Comparison of ENCODE assay signal across 12 mouse cellular contexts in the genomic region with DNA sequence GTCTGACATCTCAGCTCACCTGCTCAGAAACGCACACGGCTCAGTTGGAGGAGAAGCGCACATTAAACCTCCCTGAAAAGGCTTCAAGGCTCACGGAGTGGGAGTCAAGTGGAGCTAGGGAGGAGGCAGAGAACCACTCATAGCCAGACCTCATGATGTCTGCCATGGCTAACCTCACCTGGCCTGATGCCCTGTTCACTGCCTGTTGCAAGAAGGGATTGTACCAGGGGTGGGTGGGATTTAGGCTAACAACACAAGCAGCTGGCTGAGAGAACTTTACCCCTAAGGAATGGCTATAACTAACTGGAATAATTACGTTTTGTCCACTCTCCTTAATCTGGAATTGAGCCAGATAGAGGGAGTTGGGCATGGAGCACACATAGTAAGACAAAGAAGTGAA. TPM values are rescaled to one million over a fixed set of nuclear protein-coding genes. Genes with fewer than 3 reads are reported as not detected.
DNase-seq lines count a peak whose midpoint lies in the region; ATAC-seq and TF ChIP-seq lines count a peak whose summit lies in the region.
"Had no signal": no experiment of that assay in that cellular context is flagged by ENCODE, and none has a peak within 500 bp of the region (broad histone marks: within the 10 kb centered on the region; RNA-seq: fewer than 3 reads in every experiment).

No protein-coding gene starts in this region.

- peaks cover 6% of the 10 kb centered on the region; the same call in 1 of the 2 replicates for H3K4me1 ChIP-seq in liver, adult 2 months (ENCODE audit: control insufficient read depth, insufficient read depth, low read length)
- peaks cover 11% of the 10 kb centered on the region; the same call in 1 of the 2 replicates for H3K4me1 ChIP-seq in olfactory bulb, adult 2 months (ENCODE audit: control insufficient read depth, insufficient read depth, low read length)
- H3K4me1 ChIP-seq in midbrain, embryonic 13.5 days (replicated peaks), result peaks cover 6% of the 10 kb centered on the region; the same call in 1 of the 2 replicates
- H3K4me1 ChIP-seq: liver, embryonic 15.5 days had no signal

- peaks cover 3% of the 10 kb centered on the region; the same call in 1 of the 2 replicates for H3K79me2 ChIP-seq in liver, adult 2 months (ENCODE audit: control insufficient read depth, insufficient read depth, low read length)

- H3K9ac ChIP-seq in liver, adult 2 months (ENCODE audit: low read depth, low read length), result peak overlapping the region; percentile 67
- no peak overlapping the region for H3K9ac ChIP-seq in midbrain, embryonic 13.5 days (replicated peaks)
- H3K9ac ChIP-seq: hindbrain, embryonic 12.5 days; liver, embryonic 15.5 days had no signal

- ATAC-seq in midbrain, embryonic 13.5 days, result no peak

- DNase-seq in liver, adult 2 months (ENCODE audit: extremely low read depth, low read depth, low spot score), result peak; percentile 63
- DNase-seq in liver, result no peak
- peak; percentile 74 for DNase-seq in gastrocnemius, adult 2 months
- DNase-seq in heart, postnatal 4 days, result peak; percentile 70
- DNase-seq in embryo, embryonic 10.5 days (ENCODE audit: low spot score), result no peak
- no peak for DNase-seq in embryo, embryonic 10 days (ENCODE audit: low spot score)
- DNase-seq: retina, postnatal 1 day had no signal

- peaks cover 11% of the 10 kb centered on the region for H3K36me3 ChIP-seq in liver, adult 2 months (ENCODE audit: control insufficient read depth, insufficient read depth, low read length)
- H3K36me3 ChIP-seq in midbrain, embryonic 13.5 days, result no peaks in the 10 kb centered on the region
- H3K36me3 ChIP-seq: hindbrain, embryonic 12.5 days; liver, embryonic 15.5 days had no signal

- no peak for TF ChIP-seq CTCF in liver, adult 2 months (IDR thresholded peaks at IDR 0.05; ENCODE audit: low read depth, low read length)
- no peak for TF ChIP-seq CTCF in gastrocnemius, adult 2 months (IDR thresholded peaks at IDR 0.05)
- no peak for TF ChIP-seq CTCF in olfactory bulb, adult 2 months (IDR thresholded peaks at IDR 0.05; ENCODE audit: insufficient read depth, low read depth, low read length)

- TF ChIP-seq POLR2A in liver, adult 2 months (IDR thresholded peaks at IDR 0.05; ENCODE audit: extremely low read depth, insufficient read depth, low read length), result no peak
- no peak for TF ChIP-seq POLR2A in olfactory bulb, adult 2 months (IDR thresholded peaks at IDR 0.05; ENCODE audit: insufficient read depth, low read depth, low read length)

- no peak overlapping the region for H3K4me2 ChIP-seq in midbrain, embryonic 13.5 days (replicated peaks)
- H3K4me2 ChIP-seq: hindbrain, embryonic 12.5 days; liver, embryonic 15.5 days had no signal

- peak overlapping the region; percentile 52 for H3K4me3 ChIP-seq in liver, adult 2 months (ENCODE audit: insufficient read depth, low read depth, low read length)
- peak overlapping the region; percentile 67 for H3K4me3 ChIP-seq in gastrocnemius, adult 2 months
- peak overlapping the region; percentile 24 for H3K4me3 ChIP-seq in olfactory bulb, adult 2 months (ENCODE audit: insufficient read depth, low read depth, low read length)
- no peak overlapping the region for H3K4me3 ChIP-seq in midbrain, embryonic 13.5 days (replicated peaks)
- H3K4me3 ChIP-seq: hindbrain, embryonic 12.5 days; liver, embryonic 15.5 days had no signal

- H3K9me3 ChIP-seq in midbrain, embryonic 13.5 days, result no peaks in the 10 kb centered on the region
- H3K9me3 ChIP-seq: liver, embryonic 15.5 days had no signal

- WGBS in liver, adult 2 months, result 35% methylated on average over 5 of the region's 5 CpGs
- 40% methylated on average over 5 of the region's 5 CpGs for WGBS in olfactory bulb, adult 2 months
- 85% methylated on average over 5 of the region's 5 CpGs for WGBS in midbrain, embryonic 13.5 days

- intact Hi-C loops in gastrocnemius, adult 2 months (cut with DNase I), result no loop called here

- H3K27ac ChIP-seq in liver, adult 2 months (replicated peaks; ENCODE audit: insufficient read depth, low read depth, low read length), result peak overlapping the region; percentile 89
- H3K27ac ChIP-seq in gastrocnemius, adult 2 months, result peak overlapping the region; percentile 96
- no peak overlapping the region for H3K27ac ChIP-seq in olfactory bulb, adult 2 months (ENCODE audit: insufficient read depth, low read depth, low read length)
- H3K27ac ChIP-seq in midbrain, embryonic 13.5 days, result no peak overlapping the region; the same call in 1 of the 2 replicates
- H3K27ac ChIP-seq: hindbrain, embryonic 12.5 days; liver, embryonic 15.5 days had no signal

- H3K27me3 ChIP-seq in liver, adult 2 months (ENCODE audit: control insufficient read depth, insufficient read depth, low read length), result no peaks in the 10 kb centered on the region
- H3K27me3 ChIP-seq in midbrain, embryonic 13.5 days, result no peaks in the 10 kb centered on the region
- H3K27me3 ChIP-seq: hindbrain, embryonic 12.5 days; liver, embryonic 15.5 days had no signal

RNA-seq across cellular contexts. Expression of a gene that starts 0.6 kb away (rescaled TPM):
- total RNA-seq in liver, adult 2 months (2014; rRNA removed), result 17.0 and 19.0 TPM in 2 replicates
- 16.0 and 21.3 TPM in 2 replicates for polyA plus RNA-seq in liver, adult 2 months (2012; rRNA removed)
- total RNA-seq in gastrocnemius, adult 2 months (2021), result 10 to 100 TPM; 21.5 to 36.9 TPM
- total RNA-seq in heart, postnatal 4 days (2021), result 10 to 100 TPM; 23.4 to 24.7 TPM
- polyA plus RNA-seq in olfactory bulb, adult 2 months (2012; ENCODE audit: insufficient read depth, insufficient read length, low replicate concordance, missing spikeins), result not detected in 2 replicates
- polyA plus RNA-seq in midbrain, embryonic 13.5 days (2015; fragmentation: Nextera tagmentation; extraction: Ambion mirVana), result 0.19 and 0.70 TPM in 2 replicates
- total RNA-seq: common myeloid progenitor, adult 5-6 weeks had no signal

RNA-seq across cellular contexts. Expression of a gene that starts 52.6 kb away (rescaled TPM):
- 0.07 TPM in 1 of 2 replicates, not detected in the other for total RNA-seq in liver, adult 2 months (2014; rRNA removed)
- polyA plus RNA-seq in liver, adult 2 months (2012; rRNA removed), result 0.09 TPM in 1 of 2 replicates, not detected in the other
- under 1 TPM; 0.31 to 0.86 TPM for total RNA-seq in gastrocnemius, adult 2 months (2021)
- total RNA-seq in heart, postnatal 4 days (2021), result 1 to 10 TPM; 2.2 to 2.6 TPM
- not detected in 2 replicates for polyA plus RNA-seq in olfactory bulb, adult 2 months (2012; ENCODE audit: insufficient read depth, insufficient read length, low replicate concordance, missing spikeins)
- polyA plus RNA-seq in midbrain, embryonic 13.5 days (2015; fragmentation: Nextera tagmentation; extraction: Ambion mirVana), result 0.43 and 0.52 TPM in 2 replicates
- total RNA-seq: common myeloid progenitor, adult 5-6 weeks had no signal

Comparison
In these comparisons a context has a peak if more than half of its experiments do, and no peak if none do; other contexts are left out.
1. DNase-seq: peak in liver, adult 2 months (single experiment), gastrocnemius, adult 2 months (single experiment) and heart, postnatal 4 days (single experiment); none in liver (single experiment), embryo, embryonic 10.5 days (single experiment) and embryo, embryonic 10 days (single experiment).
2. H3K27ac ChIP-seq: peak in liver, adult 2 months (single experiment) and gastrocnemius, adult 2 months (single experiment); none in olfactory bulb, adult 2 months (single experiment) and midbrain, embryonic 13.5 days (single experiment).